Comparison of ENCODE assay signal across 16 mouse cellular contexts in genomic region chr16:7329196-7329595, GRCm38 (mm10).
DNase-seq lines count a peak whose midpoint lies in the region; TF ChIP-seq lines count a peak whose summit lies in the region.
"Had no signal": no experiment of that assay in that cellular context is flagged by ENCODE, and none has a peak within 500 bp of the region (broad histone marks: within the 10 kb centered on the region; RNA-seq: fewer than 3 reads in every experiment).

No protein-coding gene starts in this region.

- peak overlapping the region; percentile 65 for H3K27ac ChIP-seq in gastrocnemius, adult 2 months
- H3K27ac ChIP-seq: forebrain, embryonic 10.5 days; heart, embryonic 13.5 days; hindbrain, embryonic 14.5 days; limb, embryonic 15.5 days had no signal

- intact Hi-C loops in gastrocnemius, adult 2 months (cut with DNase I), result no loop called here
- intact Hi-C loops in gastrocnemius, postnatal 36 days (cut with DNase I), result no loop called here
- intact Hi-C loops in heart, postnatal 10 days (cut with DNase I), result no loop called here

- TF ChIP-seq CTCF in gastrocnemius, adult 2 months (IDR thresholded peaks at IDR 0.05), result no peak

- DNase-seq in gastrocnemius, adult 2 months, result peak; percentile 82
- DNase-seq in gastrocnemius, postnatal 10 days, result no peak
- DNase-seq in cerebellum, adult 11-12 months, result peak; percentile 71
- DNase-seq in cerebellum, postnatal 10 days, result peak; percentile 31 to 44
- DNase-seq in gastrocnemius, postnatal 36 days, result peak; percentile 23 to 35
- no peak for DNase-seq in urinary bladder, postnatal 36 days (ENCODE audit: low spot score in 2 of 2)
- DNase-seq in heart, postnatal 10 days, result no peak
- DNase-seq: adrenal gland, postnatal 36 days; forebrain, postnatal 0 days; heart, postnatal 36 days; kidney, postnatal 25 days; thymus, postnatal 25 days had no signal

- no peak overlapping the region for H3K4me3 ChIP-seq in gastrocnemius, adult 2 months
- H3K4me3 ChIP-seq: forebrain, embryonic 10.5 days; heart, embryonic 13.5 days; limb, embryonic 15.5 days had no signal

Comparison
In these comparisons a context has a peak if more than half of its experiments do, and no peak if none do; other contexts are left out.
1. DNase-seq: peak in gastrocnemius, adult 2 months (single experiment), cerebellum, adult 11-12 months (single experiment), cerebellum, postnatal 10 days (2 of 2) and gastrocnemius, postnatal 36 days (2 of 2); none in gastrocnemius, postnatal 10 days (single experiment), urinary bladder, postnatal 36 days (0 of 2) and heart, postnatal 10 days (0 of 2).